Mouse (Mus musculus): ENCODE results near the gene Cyth3. TPM values are rescaled to one million over a fixed set of nuclear protein-coding genes. Genes with fewer than 3 reads are reported as not detected.

Cyth3 gene
- polyA plus RNA-seq, 1 experiment: 11.9 TPM

DNA sequence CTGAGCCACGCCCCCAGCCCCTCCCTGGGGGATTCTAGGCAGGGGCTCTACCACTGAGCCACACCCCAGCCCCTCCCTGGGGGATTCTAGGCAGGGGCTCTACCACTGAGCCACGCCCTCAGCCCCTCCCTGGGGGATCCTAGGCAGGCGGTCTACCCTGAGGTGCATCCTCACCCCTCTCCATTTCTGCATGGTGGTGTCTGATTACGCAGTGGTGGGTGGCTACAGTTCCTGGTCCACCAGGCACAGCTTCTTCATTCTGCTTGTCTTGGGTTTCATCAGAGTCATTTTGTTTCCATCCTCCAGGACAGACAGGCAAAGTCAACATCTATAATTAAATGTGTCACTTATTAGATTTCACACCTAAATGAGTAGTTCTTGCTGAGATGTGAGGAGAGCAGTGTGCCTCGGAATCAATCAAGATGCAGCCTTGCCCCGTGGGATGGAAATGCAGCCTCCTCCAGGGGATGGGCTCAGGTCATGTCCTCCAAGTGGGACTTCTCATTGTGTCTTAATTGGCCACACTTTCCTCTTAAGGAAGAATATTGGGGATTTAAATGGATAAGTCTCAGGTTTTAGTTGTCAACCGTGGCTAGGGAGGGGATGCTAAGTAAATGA lies 18.0 kb upstream of the Cyth3 start:
- H3K4me1 ChIP-seq (ENCODE audit: control insufficient read depth, insufficient read depth, insufficient read length, low read length): no peaks in the 10 kb centered on the region; the same call in 1 of the 2 replicates

DNA sequence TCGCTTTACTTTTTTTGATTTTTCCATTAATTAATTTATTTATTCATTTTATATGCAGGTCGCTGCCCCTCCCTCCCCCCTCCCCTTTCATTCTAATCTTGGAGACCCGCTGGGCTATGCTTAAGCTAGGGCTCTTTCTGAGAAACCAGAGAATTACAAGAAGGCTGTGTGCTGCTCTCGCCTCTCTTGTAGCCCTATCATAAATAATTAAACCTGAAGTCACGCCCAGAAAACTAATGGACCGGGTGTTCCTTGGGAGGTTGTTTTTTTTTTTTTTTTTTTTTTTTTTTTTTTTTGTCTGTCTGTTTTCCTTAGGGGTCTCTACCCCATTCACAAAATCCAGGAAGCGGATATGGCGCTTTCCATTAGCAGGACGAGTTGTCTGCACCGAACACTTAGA lies 15.5 kb upstream of the Cyth3 start:
- no peak overlapping the region for H3K27ac ChIP-seq (replicated peaks; ENCODE audit: low read depth, low read length)
- H3K4me1 ChIP-seq (ENCODE audit: control insufficient read depth, insufficient read depth, insufficient read length, low read length): no peaks in the 10 kb centered on the region; the same call in 1 of the 2 replicates
- no peak overlapping the region for H3K4me3 ChIP-seq (ENCODE audit: insufficient read depth, low read depth, low read length)

More for the DNA sequence above, 18.0 kb upstream of the Cyth3 start:
- Histone ChIP-seq H3K4me3 (ENCODE audit: insufficient read depth, low read depth, low read length) (no peak overlapping the region), H3K27ac (replicated peaks; ENCODE audit: low read depth, low read length) (no peak overlapping the region)

DNA sequence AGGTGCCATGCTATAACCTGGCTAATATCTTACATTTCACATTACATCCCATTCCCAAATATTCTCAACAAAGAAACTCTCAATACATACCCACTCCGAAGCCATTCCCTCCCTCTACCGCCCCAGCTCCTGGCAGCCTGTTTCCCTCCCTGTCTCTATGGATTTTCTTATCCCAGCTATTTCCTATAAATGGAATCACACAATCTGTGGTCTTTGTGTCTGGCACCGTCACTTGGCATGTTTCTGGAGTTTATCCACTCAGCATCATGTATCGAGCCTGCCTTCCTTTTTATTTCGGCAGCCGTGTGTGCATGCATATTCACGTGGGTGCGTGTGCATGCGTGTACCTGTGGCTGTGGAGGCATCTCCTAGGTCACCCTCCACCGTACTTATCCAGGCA lies 14.1 kb upstream of the Cyth3 start:
- Histone ChIP-seq H3K4me1 (ENCODE audit: control insufficient read depth, insufficient read depth, insufficient read length, low read length) (no peaks in the 10 kb centered on the region), H3K4me3 (ENCODE audit: insufficient read depth, low read depth, low read length) (no peak overlapping the region), H3K27ac (replicated peaks; ENCODE audit: low read depth, low read length) (no peak overlapping the region)

DNA sequence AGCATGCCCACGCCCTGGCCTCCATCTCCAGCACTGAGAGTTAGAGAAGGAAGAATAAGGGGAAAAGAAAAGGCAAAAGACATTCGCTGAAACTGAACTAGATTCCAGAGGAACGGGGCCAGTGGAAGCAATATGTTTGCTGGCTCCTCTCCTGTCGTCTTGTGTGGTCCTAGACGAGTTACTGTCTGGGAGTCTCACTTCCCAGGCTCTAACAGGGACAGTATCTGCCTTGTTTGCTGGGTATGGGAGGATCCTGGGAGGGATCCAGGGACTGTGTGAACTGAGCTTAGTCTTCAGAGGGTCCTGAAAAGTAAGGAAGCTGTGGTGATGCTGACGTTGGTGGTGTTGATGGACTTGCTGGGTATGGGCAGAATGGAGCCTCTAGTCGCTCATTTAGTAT lies 10.3 kb upstream of the Cyth3 start:
- H3K27ac ChIP-seq (replicated peaks; ENCODE audit: low read depth, low read length): no peak overlapping the region
- no peak overlapping the region for H3K4me3 ChIP-seq (ENCODE audit: insufficient read depth, low read depth, low read length)
- H3K4me1 ChIP-seq (ENCODE audit: control insufficient read depth, insufficient read depth, insufficient read length, low read length): no peaks in the 10 kb centered on the region

DNA sequence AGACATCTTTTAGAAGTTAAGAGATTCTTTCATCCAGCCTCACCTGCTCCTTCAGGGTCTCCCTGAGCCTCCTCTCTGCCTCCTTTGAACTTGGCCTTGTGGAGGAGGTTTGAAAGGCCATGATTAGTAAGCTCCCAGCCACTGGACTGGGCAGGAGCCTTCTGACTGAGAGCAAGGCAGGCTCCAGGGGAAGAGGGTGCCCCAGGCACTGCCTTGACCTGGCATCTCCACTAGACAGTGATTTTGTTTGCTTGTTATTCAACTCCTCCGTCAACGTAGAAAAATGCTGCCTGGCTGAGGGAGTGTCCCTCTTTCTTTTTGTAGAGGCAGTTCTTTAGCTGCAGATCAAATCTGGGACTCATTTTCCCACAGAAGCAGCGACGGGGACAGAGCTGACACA lies 9.0 kb upstream of the Cyth3 start:
- H3K4me3 ChIP-seq (ENCODE audit: insufficient read depth, low read depth, low read length): no peak overlapping the region
- H3K27ac ChIP-seq (replicated peaks; ENCODE audit: low read depth, low read length): no peak overlapping the region
- H3K4me1 ChIP-seq (ENCODE audit: control insufficient read depth, insufficient read depth, insufficient read length, low read length): no peaks in the 10 kb centered on the region

DNA sequence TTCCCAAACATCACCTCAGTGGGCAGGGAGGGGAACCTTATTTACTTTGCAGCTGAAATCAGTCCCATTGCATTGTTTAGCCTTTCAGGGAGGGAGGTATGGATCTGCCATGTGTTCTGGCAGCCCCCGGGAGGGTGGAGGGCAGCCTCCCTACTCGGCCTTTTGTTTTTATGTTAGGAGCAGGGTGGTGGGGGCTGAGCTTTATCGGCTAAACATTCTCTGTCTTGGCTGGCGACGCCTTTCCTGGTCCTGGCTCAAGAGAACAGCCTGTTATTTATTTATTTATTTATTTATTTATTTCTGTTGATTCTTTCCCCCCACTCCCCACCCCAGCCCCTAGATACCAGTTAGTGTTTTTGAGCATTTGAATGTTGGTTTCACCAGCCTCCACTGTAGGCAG lies 7.7 kb upstream of the Cyth3 start:
- Histone ChIP-seq H3K4me1 (ENCODE audit: control insufficient read depth, insufficient read depth, insufficient read length, low read length) (no peaks in the 10 kb centered on the region), H3K27ac (replicated peaks; ENCODE audit: low read depth, low read length) (no peak overlapping the region), H3K4me3 (ENCODE audit: insufficient read depth, low read depth, low read length) (no peak overlapping the region)

DNA sequence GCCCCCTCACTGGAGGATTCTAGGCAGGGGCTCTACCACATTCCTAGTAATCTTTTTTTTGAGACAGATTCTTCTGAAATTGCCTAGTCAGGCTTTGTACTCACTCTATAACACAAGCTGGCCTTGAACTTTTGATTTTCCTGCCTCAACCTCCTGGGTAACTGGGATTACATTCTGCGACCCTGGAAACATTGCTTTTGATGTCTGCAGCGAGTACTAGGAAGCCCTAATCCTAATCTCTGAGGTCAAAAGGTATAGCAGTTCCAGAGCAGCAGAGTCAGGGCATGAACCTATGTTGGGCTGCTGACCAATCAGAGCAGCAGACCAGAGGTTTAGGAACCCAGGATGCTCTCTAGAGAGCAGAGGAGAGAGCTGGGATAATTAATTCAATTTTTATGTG lies 6.9 kb upstream of the Cyth3 start:
- no peak overlapping the region for H3K4me3 ChIP-seq (ENCODE audit: insufficient read depth, low read depth, low read length)
- H3K27ac ChIP-seq (replicated peaks; ENCODE audit: low read depth, low read length): no peak overlapping the region
- no peaks in the 10 kb centered on the region for H3K4me1 ChIP-seq (ENCODE audit: control insufficient read depth, insufficient read depth, insufficient read length, low read length)

DNA sequence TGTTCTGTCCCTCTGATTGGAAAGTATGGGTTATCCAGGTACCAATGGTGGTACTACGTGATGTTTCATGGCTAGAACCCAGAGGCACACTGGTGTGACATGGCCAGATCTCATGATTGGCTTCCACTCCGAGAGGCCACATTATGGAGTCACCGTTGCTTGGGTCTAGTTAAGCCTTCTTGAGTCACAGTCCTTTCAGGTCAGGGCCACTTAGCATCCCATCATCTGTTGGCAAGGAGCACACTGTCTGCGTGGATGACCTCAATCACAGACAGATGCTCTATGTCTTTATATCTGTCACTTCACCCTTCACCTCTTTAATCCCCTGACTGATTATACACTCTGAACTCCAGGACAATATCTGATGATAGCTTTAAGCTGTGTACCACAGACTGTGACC lies 6.1 kb upstream of the Cyth3 start:
- H3K4me3 ChIP-seq (ENCODE audit: insufficient read depth, low read depth, low read length): no peak overlapping the region
- H3K27ac ChIP-seq (replicated peaks; ENCODE audit: low read depth, low read length): no peak overlapping the region
- H3K4me1 ChIP-seq (ENCODE audit: control insufficient read depth, insufficient read depth, insufficient read length, low read length): no peaks in the 10 kb centered on the region

DNA sequence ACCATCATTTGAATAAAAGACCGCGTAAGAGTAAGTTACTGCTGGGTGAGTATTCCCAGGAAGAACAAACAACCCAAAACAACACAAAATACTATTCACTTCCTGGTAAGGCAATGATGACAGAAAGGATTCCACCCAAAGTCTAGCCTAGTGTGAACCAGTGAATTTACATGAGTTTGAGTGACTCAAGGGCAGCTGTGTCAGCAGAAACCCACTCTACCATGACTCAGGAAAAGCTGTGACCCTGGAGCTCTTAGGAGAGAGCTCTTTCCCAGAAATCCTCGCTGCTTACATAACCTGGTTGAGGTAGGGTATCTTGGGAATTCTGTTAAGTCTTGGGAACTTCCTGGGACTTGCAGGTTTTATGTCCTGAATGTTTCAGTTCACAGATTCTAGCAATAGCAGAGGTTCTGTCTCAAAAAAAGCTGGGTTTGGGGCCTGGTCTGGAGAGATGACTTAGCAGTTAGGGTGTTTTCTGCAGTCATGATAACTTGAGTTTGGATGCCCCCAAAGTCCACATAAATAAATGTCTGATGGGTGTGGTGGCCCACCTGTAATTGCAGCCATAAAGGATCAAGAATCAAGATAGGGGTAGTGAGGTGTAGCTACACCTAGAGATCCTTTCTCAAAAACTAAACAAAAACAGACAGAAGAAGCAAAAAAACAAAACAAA lies 5.5 kb upstream of the Cyth3 start:
- no peaks in the 10 kb centered on the region for H3K4me1 ChIP-seq (ENCODE audit: control insufficient read depth, insufficient read depth, insufficient read length, low read length)
- no peak overlapping the region for H3K27ac ChIP-seq (replicated peaks; ENCODE audit: low read depth, low read length)

DNA sequence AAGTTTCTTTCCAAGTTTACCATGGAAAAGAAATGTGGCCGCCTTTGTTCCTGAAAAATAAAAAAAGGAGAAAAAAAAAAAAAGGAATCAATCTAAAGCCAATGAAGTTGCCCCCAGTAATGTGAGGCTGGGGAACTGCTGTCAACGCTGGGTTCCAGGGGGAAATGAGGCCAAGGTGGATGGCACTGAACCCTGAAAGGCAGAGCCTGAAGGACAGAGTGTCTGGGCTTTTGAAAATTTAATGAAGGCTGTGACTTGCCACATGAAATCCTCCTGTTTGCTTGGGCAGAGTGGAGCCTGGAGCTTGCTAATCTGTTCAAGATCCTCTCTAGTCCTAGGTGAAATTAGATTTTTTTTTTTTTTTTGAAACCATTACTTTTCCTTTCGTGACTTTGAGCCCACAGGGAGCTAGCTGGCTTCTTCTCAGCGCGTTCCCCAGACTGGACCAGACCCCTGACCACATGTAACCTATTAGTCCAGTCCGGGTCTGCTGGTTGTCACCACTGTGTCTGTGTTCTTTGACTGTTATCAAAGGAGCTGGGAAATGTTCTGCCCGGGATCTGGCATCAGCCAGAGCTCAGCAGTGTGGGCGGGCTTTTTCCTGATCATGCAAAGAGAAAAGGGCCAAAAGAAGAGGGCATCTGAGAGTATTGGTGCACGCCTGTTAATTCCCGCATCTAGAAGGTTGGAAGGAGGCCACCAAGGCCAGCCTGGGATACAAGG lies 4.6 kb upstream of the Cyth3 start:
- no peaks in the 10 kb centered on the region; the same call in 1 of the 2 replicates for H3K4me1 ChIP-seq (ENCODE audit: control insufficient read depth, insufficient read depth, insufficient read length, low read length)
- H3K27ac ChIP-seq (replicated peaks; ENCODE audit: low read depth, low read length): no peak overlapping the region

More for the DNA sequence above, 5.5 kb upstream of the Cyth3 start:
- H3K4me3 ChIP-seq (ENCODE audit: insufficient read depth, low read depth, low read length): no peak overlapping the region

DNA sequence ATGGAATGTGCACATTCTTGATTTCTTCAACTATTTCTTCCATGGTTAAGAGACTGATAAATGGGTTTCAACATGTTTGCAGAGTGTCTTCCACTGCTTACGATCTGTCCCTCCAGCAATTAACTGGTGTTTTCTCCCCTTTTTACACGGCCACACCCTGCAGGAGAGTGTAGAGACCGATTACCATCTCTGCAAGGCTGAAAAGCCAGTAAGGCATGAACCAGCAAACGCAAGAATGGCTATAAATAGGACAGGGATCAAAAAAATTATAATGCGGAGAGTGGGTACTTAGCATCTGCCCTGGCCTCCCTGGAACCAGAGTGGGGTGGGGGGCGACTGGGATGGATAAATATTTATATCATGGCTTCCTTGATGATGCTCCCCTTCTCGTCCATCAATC lies 3.7 kb upstream of the Cyth3 start:
- Histone ChIP-seq H3K4me1 (ENCODE audit: control insufficient read depth, insufficient read depth, insufficient read length, low read length) (peaks cover 4% of the 10 kb centered on the region), H3K27ac (replicated peaks; ENCODE audit: low read depth, low read length) (no peak overlapping the region), H3K4me3 (ENCODE audit: insufficient read depth, low read depth, low read length) (no peak overlapping the region)

More for the DNA sequence above, 4.6 kb upstream of the Cyth3 start:
- no peak overlapping the region for H3K4me3 ChIP-seq (ENCODE audit: insufficient read depth, low read depth, low read length)

DNA sequence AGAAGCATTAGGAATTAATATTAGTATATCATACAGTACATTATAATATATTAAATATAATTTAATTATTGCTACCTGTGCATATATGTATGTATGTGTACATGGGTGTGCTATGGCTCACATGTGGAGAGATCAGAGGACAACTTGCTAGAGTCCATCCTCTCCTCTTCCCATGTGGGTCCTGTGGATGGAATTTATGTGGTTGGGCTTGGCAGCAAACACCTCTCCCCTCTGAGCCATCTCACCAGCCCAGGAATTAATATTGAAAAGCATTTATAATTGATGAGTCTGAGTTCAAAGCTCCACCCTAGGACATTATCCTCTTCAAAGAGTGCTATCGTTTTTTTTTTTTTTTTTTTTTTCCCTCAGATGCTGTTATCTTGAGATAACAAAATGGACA lies 2.1 kb upstream of the Cyth3 start:
- Histone ChIP-seq H3K4me3 (ENCODE audit: insufficient read depth, low read depth, low read length) (no peak overlapping the region), H3K4me1 (ENCODE audit: control insufficient read depth, insufficient read depth, insufficient read length, low read length) (peaks cover 8% of the 10 kb centered on the region), H3K27ac (replicated peaks; ENCODE audit: low read depth, low read length) (no peak overlapping the region)

DNA sequence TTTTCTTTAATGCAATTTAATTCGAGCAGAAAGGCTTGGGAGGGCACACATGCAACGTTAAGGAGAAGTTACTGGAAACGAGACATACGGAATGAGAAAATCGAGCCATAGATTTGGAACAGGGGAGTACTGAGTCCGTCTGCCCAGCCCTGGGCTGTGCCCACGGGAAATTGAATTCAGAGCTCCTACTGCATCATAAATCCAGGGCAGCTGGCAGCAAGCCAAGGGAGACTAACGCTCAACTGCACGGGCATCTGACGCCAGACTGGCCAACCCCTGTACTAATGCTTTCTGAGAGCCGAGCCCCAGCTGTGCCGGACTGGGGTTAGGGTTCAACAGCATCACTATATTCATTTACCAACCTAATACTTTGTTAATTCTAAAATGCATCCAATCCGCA lies 1.3 kb upstream of the Cyth3 start:
- no peak overlapping the region for H3K4me3 ChIP-seq (ENCODE audit: insufficient read depth, low read depth, low read length)
- peaks cover 15% of the 10 kb centered on the region for H3K4me1 ChIP-seq (ENCODE audit: control insufficient read depth, insufficient read depth, insufficient read length, low read length)

DNA sequence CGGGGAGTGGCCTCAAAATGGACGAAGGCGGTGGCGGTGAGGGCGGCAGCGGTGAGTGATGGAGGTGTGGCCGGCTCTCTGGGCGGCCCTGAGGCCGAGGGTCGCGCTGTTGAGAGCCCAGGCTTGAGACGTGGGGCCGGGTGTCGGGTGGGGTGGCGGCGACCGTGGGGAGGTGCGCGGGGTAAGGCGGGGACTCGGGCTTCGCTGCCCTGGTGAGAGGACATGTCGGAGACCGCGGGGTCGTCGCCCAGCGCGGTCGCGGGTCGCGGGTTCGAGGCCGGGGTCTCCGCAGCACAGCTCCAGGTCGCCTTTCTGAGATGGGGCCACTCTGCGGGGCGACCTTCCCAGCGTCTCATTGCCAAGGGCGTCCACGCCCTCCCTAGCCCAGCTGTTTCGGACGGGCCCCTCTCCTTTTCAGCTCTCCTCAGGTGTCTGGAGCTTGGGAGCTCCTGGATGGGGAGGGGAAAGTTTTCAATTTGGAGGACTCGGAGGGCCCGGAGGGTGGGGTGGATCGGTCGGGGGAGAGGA lies 440 bp downstream of the Cyth3 start:
- H3K4me1 ChIP-seq (ENCODE audit: control insufficient read depth, insufficient read depth, insufficient read length, low read length): peaks cover 17% of the 10 kb centered on the region
- peak overlapping the region; percentile 80 for H3K27ac ChIP-seq (replicated peaks; ENCODE audit: low read depth, low read length)
- peak overlapping the region; percentile 95 for H3K4me3 ChIP-seq (ENCODE audit: insufficient read depth, low read depth, low read length)

More for the DNA sequence above, 1.3 kb upstream of the Cyth3 start:
- no peak overlapping the region for H3K27ac ChIP-seq (replicated peaks; ENCODE audit: low read depth, low read length)

All from brown adipose tissue, adult 24 weeks (tissue).